Mouse (Mus musculus): ENCODE results near the gene Hsd11b2.

DNA sequence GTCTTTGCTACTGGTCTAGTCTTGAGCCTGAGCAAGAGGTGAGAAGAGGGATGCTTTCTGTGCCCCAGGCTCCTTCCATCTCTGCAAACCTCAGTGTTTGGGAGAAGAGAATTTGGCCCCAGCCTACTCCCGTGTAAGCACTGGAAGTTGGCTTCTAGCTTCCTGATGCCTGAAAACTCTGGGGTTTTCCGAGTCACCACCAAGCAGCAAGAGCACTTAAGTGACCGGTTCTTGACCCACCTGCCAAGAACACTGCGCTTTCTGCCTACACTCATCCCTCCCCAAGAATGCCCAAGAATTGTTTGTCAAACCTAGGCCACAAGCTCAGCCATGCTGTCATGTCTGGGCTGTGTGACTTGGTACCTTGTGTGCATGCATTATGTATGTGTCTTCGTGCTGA lies 2.0 kb downstream of the Hsd11b2 start:
- TF ChIP-seq CTCF (IDR thresholded peaks at IDR 0.05; ENCODE audit: low read depth) (no peak), EP300 (IDR thresholded peaks at IDR 0.05; ENCODE audit: low read depth) (no peak)
